Mouse (Mus musculus): Measurements from ENCODE around the gene Tenm4.

- no peak for TF ChIP-seq CTCF (IDR thresholded peaks at IDR 0.05; ENCODE audit: low read depth)
- TF ChIP-seq EP300 (IDR thresholded peaks at IDR 0.05; ENCODE audit: low read depth), result no peak
These were observed 517.1 kb downstream of the Tenm4 start for GRCm38 (mm10) chr7:96688141-96688540.

All from liver, embryonic 14.5 days (tissue).